Mouse (Mus musculus) monocyte, adult 2 months (primary cell): Measurements from ENCODE around the gene Abhd8.

Experiments
- DNase-seq, 2 experiments: peaks; one replicate each; pipeline ENCODE4 v3.0.0; 2022; ENCODE audit warnings: low spot score in 2 of 2, low read depth in 1 of 2

Gene Abhd8

GRCm38 (mm10) chr8:71463188-71464033 lies at the start of gene Abhd8:
Abhd8 (minus strand) TSS chr8:71463655.
- peak; percentile 74 to 86 for DNase-seq

GRCm38 (mm10) chr8:71511644-71512043 lies 48.2 kb upstream of the Abhd8 start, which contains the start of gene Plvap:
Plvap (minus strand) TSS chr8:71511752.
- no peak for DNase-seq

DNA sequence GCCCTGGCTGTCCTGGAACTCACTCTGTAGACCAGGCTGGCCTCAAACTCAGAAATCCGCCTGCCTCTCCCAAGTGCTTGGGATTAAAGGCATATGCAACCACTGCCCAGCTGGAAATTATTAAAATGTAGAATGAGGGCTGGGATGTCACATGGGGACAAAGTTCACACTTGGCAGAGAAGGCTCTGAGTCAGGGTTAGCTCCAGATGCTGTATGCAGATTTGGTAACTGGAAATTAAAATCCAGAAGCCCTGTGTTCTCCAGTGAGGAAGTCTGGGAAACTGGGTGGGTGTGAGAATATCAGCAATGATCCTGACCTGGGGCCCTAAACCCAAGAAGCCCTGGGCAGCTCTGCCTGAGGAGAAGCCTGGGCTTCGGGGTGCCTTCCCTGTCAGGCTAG lies 45.9 kb upstream of the Abhd8 start:
- DNase-seq: no peak

- DNase-seq: no peak
Measured at GRCm38 (mm10) chr8:71507589-71508104, 44.2 kb upstream of the Abhd8 start.

- DNase-seq: no peak
Measured at GRCm38 (mm10) chr8:71505979-71506378, 42.5 kb upstream of the Abhd8 start.

- DNase-seq: no peak
Measured at GRCm38 (mm10) chr8:71505326-71505725, 41.9 kb upstream of the Abhd8 start.

- no peak for DNase-seq
Measured at GRCm38 (mm10) chr8:71504349-71504748, 40.9 kb upstream of the Abhd8 start.

DNA sequence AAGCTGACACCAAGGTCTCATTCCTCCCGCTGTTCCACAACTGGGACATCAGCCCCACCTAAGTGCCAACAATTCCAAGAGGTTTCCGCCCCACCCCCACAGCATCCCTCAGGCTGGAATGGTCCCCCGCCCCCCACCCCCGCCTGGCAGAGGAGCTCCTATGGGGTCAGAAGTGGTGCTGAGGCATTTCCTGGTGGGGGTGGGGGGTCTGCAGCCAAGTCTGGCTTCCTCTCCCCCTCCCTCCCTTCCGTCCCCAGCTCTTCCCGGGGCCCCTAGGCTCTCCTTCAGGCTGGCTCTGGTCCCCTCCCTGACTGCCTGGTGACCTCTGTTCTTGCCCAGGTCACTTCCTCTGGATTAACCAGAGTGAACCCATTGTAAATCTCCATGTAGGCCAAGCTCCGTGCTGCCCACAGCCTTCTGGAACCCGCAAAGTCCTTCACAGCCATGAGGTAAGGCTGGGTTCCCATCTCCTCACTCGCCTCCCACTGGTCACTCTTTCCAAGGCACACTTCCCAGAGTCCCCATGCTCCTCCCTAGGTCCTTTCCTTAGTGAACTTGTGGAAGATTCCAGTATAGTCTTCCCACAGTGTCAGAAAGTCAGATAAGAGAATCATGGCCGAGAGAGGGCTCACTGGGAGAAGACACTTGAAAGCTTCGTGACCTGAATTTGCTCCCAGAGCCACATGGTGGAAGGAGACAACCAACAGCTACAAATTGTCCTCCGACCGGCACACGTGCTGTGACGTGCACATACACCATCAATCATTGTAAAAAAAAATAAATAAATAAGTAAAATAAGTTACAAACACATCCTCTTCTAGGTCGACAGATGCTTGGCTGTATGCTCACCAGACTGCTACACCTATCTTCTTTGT lies 35.6 kb upstream of the Abhd8 start:
- DNase-seq: no peak

- DNase-seq: no peak
Measured at GRCm38 (mm10) chr8:71497881-71498501, 34.5 kb upstream of the Abhd8 start.

DNA sequence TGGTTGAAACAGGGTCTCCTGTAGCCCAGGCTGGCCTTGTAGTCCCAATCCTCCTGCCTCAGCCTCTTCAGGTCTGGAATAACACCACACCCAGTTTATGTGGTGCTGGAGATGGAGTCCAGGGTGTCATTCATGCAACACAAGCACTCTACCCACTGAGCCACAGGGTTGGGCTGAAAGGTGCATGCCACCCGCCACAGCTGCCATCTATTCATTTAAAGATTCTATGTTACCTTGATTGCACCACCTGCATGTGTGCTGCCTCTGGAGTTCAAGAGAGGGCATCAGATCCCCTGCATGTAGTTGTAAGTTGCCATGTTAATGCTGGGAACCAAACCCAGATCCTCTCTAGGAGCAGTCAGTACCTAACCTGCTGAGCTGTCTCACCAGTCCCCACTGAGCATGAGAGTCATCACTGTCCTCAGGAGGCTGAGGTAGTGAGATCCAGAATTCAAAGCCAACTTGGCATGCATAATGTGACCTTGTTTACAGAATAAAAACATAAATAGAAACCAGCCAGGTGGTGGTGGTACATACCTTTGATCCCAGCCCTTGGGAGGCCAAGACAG lies 33.7 kb upstream of the Abhd8 start:
- DNase-seq: no peak

DNA sequence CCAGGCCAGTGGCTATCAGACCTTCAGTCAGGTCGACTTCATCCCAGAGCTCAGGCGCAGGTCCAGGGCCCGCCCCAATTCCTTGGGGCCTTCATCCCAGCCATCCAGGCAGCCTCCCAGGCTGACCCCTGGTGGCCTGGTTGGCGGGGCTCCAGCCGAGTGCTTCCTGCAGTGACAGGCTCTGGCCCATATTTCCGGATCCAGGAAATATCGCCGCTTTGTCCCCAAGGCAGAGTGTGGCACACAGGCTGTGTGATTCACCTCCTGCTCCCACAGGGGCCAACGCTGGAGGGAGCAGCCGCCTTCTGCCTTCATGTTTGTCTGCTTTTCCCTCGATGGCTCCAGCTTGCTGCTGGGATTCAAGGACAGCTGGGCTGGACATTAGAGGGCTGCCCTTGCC lies 33.0 kb upstream of the Abhd8 start:
- DNase-seq: no peak

DNA sequence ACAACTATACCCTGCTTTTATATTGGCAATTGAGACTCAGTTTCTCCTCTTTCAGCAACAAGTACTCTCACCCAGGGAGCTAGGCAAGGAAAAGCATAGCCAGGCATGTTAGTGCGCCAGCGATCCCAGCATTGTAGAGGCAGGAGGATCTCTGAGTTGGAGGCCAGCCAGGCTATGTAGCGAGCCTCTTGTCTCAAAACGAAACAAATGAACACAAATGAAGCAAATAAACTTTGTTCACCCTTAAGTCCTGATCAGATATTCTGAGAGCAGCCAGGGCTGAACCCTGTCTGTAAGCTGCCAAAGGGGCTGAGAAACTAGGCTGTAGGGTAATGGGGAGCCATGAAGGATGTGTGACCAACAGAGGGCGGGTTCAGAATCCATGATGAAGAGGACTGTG lies 32.4 kb upstream of the Abhd8 start:
- no peak for DNase-seq

- DNase-seq: peak in 1 of 2 experiments; percentile 74
Measured at GRCm38 (mm10) chr8:71495039-71495438, 31.6 kb upstream of the Abhd8 start.

- peak; percentile 75 to 84 for DNase-seq
Measured at GRCm38 (mm10) chr8:71488454-71488853, 25.0 kb upstream of the Abhd8 start.

DNA sequence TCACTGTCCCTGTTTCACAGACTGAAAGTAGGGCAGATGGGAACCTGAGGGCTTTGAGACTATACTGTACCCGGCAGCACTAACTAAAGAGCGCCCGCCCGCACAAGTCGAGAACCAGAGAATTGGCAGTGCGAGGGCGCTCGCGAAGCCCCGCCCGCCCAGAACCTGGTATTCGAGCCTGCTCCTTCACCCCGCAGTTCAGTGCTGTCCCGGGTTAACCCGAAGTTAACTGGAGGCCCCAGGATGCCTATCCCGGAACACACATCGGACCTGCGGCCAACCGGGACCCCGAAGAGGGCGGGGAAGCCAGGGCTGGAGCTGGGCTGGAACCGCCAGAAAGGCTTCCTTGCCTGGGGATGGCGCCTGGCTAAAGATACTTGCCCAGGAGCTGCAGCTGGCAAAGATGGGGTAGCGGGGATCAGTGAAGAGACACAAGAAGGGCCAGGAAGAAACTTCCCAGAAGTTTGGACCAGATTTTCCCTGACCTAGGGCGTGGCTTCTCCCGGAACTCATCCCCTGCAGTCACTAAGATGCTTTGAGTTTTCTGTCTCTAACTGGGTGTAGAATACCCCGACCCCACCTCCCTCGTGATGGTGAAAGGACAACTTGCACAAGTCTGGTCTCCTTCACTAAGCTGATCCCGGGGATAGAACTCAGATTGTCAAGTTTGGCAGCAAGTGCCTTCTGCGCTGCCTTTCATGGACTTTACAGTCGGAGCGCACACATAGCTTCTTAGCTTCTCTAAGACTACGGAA lies 24.4 kb upstream of the Abhd8 start, which contains the start of gene Gtpbp3:
Gtpbp3 (plus strand) TSS at position 413 of the 755 bp plus-strand sequence.
- peak in 1 of 2 experiments; percentile 47 for DNase-seq

GRCm38 (mm10) chr8:71486136-71486529 lies 22.7 kb upstream of the Abhd8 start:
- no peak for DNase-seq

DNA sequence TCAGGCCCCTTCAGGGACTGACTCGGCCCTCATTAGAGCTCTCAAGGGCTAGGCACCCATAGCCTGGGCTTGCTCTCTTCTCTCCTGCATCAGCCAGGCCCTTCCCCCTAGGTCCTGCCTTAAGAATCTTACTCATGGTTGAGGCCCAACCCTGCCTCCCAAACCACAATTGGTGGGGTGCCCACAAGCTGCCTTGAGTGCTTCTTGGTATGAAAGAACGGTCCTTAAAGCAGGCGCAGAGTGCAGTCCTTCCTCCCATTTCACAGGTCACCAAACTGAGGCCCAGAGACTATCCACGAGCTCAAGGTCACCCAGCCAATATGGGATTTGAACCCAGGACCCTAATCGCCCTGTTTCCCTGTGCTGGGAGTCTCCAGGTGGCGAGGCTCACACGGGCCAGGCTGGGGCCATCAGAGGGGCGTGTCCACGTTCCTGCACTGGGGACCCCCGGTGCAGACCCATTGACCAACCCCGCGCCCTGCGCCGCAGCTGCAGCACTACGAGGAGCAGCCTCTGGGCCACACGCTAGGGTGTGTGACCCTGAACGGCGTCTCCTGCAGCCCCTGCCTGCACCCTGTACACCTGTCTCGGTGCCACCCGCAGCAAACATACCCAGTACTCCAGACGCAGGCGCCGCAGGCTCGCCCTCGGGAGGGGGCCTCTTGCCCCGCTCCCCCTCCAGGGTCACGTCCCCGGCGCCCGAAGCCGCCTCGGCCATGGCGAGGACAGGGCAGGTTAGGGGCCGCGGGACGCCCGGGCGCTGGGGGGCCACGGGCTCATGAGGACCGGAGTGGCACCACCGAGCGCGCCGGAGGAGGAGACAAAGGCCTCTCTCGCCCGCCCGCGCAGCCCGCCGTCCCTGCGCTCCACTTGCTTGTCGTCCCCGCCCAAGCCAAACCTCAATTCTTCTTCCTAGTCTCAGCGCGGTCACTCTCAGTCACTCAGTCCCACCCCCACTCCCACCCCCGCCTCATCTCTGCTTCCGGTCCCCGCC lies 22.0 kb upstream of the Abhd8 start, which contains the start of gene Ano8:
Ano8 (minus strand) TSS at position 822 of the 994 bp plus-strand sequence.
- peak in 1 of 2 experiments; percentile 54 for DNase-seq

DNA sequence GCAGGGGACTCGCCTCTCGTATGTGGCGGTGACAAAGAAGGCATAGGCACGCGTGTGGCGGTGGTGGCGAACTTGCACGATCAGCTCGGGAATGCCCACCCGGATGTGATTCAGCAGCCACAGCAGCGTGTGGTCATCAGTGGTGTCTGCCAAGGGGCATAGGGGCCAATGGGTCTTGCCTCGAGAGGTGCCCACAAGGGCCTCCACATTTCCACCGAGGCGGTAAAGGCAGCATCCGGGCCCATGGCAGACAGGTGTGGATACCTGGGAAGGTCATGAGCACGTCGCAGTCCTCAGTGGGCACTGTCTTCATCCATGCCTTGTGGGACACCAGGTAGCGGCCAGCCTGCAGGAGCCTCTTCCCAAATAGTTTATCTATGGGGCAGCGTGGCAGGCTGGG lies 21.3 kb upstream of the Abhd8 start:
- DNase-seq: no peak

GRCm38 (mm10) chr8:71483932-71484331 lies 20.5 kb upstream of the Abhd8 start:
- DNase-seq: no peak
